Mouse (Mus musculus) spleen, adult 2 months (tissue): ENCODE measurements around the gene Ralbp1. TPM values are rescaled to one million over a fixed set of nuclear protein-coding genes. Genes with fewer than 3 reads are reported as not detected.
A peak's percentile ranks its signal among the peaks of the same experiment; 100 is the strongest.

Source experiments
- DNase-seq, 2 experiments: peaks; one replicate each; pipeline versions ENCODE4 v3.0.0 to v3.0.0-alpha.2; 2012 to 2021; ENCODE audit warnings: low spot score in 2 of 2, low read depth in 1 of 2
- H3K27ac ChIP-seq: fragments of 200-500 bp; 2 replicates; pipeline ENCODE4 v1.5.1; 2012; ENCODE audit warnings: low read length, inconsistent platforms; ENCODE audit not compliant: insufficient read depth
- H3K27me3 ChIP-seq: fragments of 200-500 bp; 2 replicates; pipeline ENCODE4 v1.6.1; 2012; ENCODE audit warnings: mild to moderate bottlenecking, moderate library complexity, low read length, inconsistent platforms; ENCODE audit not compliant: control insufficient read depth, insufficient read depth
- H3K36me3 ChIP-seq: fragments of 200-500 bp; 2 replicates; pipeline ENCODE4 v1.6.1; 2012; ENCODE audit warnings: mild to moderate bottlenecking, low read length, inconsistent platforms; ENCODE audit not compliant: control insufficient read depth, insufficient read depth
- H3K4me1 ChIP-seq: fragments of 200-500 bp; 2 replicates; pipeline ENCODE4 v1.6.1; 2011; ENCODE audit warnings: inconsistent platforms; ENCODE audit not compliant: control insufficient read depth, insufficient read depth, insufficient read length
- H3K4me3 ChIP-seq: fragments of 200-500 bp; 2 replicates; pipeline ENCODE4 v1.5.1; 2011; ENCODE audit warnings: mild to moderate bottlenecking, inconsistent platforms; ENCODE audit not compliant: insufficient read depth, insufficient read length; ENCODE audit errors: extremely low read depth
- CTCF ChIP-seq: fragments of 200-500 bp; IDR thresholded peaks from 2 replicates; pipeline ENCODE4 v1.5.1; 2011; ENCODE audit warnings: mild to moderate bottlenecking, inconsistent platforms; ENCODE audit not compliant: insufficient read depth, insufficient read length, insufficient replicate concordance; ENCODE audit errors: extremely low read depth
- POLR2A ChIP-seq: fragments of 200-500 bp; IDR thresholded peaks from 2 replicates; pipeline ENCODE4 v1.6.1; 2011; ENCODE audit warnings: low read depth, low read length, inconsistent platforms
- WGBS: fragments of 180-500 bp; shearing (Covaris S2); methylation state at CpG from one replicate; pipeline ENCODE4 v1.1.7; 2018; 5-methylcytosine and 5-hydroxymethylcytosine counted together
- polyA plus RNA-seq: library from polyadenylated mRNA; depleted of rRNA; stranded (reverse); fragments of >200 nt; gene quantifications from 2 replicates; pipeline ENCODE4 v1.2.3, GENCODE M21; 2012

Ralbp1 gene
- polyA plus RNA-seq, 1 experiment = 22.7 TPM

DNA sequence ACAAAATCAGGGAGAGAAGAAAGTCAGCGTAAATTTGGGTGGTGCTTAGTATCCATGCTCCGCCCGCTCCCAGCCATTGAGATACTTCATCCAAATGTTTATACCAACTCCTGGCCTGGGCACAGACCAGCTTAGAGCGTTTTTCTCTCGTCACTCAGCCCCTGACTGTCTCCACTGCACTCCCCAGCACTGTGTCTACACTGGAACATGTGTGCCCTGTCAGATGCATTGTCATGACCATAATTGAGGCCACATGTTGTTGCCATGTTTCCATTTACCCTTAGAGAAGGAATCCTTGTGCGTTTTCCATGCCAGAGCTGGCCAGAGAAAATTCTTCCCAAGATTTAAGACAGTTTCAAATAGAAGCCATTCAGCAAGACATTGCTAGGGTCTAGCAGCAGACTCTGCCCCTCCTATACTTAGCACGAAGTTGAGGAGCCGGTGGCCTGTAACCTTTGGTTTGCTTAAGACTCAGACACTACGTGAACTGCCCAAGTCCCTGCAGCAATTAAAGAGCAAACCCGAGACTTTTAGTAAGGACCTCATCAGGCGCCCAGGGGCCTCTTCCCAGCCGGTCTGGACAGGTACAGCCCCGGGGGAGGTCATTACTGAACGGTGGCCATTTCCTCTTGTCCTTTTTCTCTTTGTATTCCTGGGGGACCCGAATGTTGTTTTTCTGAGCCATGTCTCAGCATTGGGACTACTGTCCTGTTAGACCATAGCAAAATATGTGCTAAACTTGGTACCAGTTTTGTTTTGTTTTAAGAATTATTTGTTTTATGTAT is 25.9 kb upstream of the Ralbp1 start:
- WGBS = 89% methylated on average over 15 of the region's 15 CpGs
- Histone ChIP-seq H3K27me3 (no peaks in the 10 kb centered on the region), H3K4me3 (no peak overlapping the region), H3K4me1 (peaks cover 4% of the 10 kb centered on the region; the same call in 1 of the 2 replicates), H3K36me3 (no peaks in the 10 kb centered on the region), H3K27ac (no peak overlapping the region)
- TF ChIP-seq CTCF (no peak), POLR2A (no peak)
- DNase-seq = no peak

DNA sequence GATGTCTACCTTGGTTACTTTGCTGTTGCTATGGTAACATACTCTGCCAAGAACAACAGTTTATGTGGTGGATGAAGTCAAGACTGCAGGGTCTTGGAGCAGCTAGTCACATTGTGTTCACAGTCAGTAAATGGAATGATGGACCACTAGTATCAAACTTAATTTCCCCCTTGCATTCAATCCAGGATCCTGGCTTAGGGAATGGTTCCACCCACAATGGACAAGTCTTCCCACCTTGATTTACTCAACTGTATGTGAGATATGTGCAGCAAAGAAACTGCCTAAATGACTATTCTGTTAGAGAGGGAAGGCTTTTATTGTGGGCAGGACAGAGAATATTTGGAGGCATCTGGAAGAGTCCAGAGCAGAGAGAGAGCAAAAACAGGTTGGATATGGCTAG is 22.7 kb upstream of the Ralbp1 start:
- Histone ChIP-seq H3K36me3 (no peaks in the 10 kb centered on the region), H3K4me1 (peaks cover 4% of the 10 kb centered on the region; the same call in 1 of the 2 replicates), H3K27me3 (no peaks in the 10 kb centered on the region), H3K27ac (no peak overlapping the region), H3K4me3 (no peak overlapping the region)
- no peak for DNase-seq
- no peak for TF ChIP-seq POLR2A

- WGBS = 9% methylated on average over 11 of the region's 11 CpGs
- H3K4me3 ChIP-seq = peak overlapping the region; percentile 56
- H3K27me3 ChIP-seq = no peaks in the 10 kb centered on the region
- H3K36me3 ChIP-seq = no peaks in the 10 kb centered on the region
- H3K4me1 ChIP-seq = peaks cover 4% of the 10 kb centered on the region; the same call in 1 of the 2 replicates
- TF ChIP-seq POLR2A = no peak; the same call in 1 of the 2 replicates
- TF ChIP-seq CTCF = no peak
- DNase-seq = peak; percentile 26 to 53
- peak overlapping the region; percentile 48 for H3K27ac ChIP-seq
These were observed 21.4 kb upstream of the Ralbp1 start for GRCm38 (mm10) chr17:65906895-65907401.

GRCm38 (mm10) chr17:65906313-65906894 is 20.8 kb upstream of the Ralbp1 start:
- H3K27me3 ChIP-seq = no peaks in the 10 kb centered on the region
- WGBS = 16% methylated on average over 11 of the region's 12 CpGs
- H3K4me1 ChIP-seq = peaks cover 4% of the 10 kb centered on the region; the same call in 1 of the 2 replicates
- TF ChIP-seq CTCF (no peak), POLR2A (no peak)
- DNase-seq = peak in 1 of 2 experiments; percentile 10
- H3K27ac ChIP-seq = peak overlapping the region; percentile 48
- peak overlapping the region; percentile 48 for H3K4me3 ChIP-seq
- no peaks in the 10 kb centered on the region for H3K36me3 ChIP-seq

DNA sequence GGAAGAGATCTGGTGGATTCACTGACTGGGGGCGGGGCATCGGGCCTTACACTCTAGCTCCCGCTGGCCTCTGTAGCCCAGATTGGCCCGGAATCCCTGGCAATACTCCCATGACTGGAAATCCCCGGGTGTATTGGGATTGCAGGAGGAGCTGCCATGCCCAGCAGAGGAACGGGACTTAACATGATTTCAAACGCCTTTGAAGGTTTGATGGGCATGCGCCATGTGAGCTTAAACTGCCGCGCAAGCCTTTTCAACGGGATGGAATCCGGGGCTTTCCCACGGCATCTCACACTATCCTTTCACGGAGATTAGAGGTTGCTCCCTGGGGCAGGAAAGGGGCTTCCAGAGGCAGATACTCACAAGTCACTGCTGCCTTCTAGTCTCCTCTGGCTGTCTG is 19.6 kb upstream of the Ralbp1 start:
- Histone ChIP-seq H3K27ac (no peak overlapping the region), H3K27me3 (no peaks in the 10 kb centered on the region), H3K4me3 (no peak overlapping the region), H3K36me3 (no peaks in the 10 kb centered on the region), H3K4me1 (peaks cover 4% of the 10 kb centered on the region; the same call in 1 of the 2 replicates)
- DNase-seq = no peak
- TF ChIP-seq POLR2A (no peak), CTCF (no peak)
- 93% methylated on average over 14 of the region's 14 CpGs for WGBS

DNA sequence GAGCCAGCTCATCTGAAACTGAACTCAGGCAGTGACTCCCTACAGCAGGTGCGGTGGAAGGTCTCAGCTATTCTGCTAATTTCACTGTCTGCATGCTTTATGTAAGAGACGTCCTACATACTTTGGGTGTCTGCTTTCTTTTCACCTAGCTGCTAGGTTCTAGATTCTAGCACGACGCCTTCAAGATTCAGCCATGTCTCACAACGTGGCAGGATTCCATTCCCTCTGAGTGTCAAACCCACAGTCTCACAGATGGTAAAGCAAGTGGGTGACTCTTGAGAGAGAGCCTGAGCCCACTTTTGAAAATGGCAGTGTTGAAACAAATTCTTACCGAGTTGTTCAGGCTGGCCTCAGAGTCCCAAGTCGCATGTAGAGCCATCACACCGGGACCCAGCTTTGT is 18.2 kb upstream of the Ralbp1 start:
- no peak for DNase-seq
- no peaks in the 10 kb centered on the region for H3K36me3 ChIP-seq
- no peak overlapping the region for H3K27ac ChIP-seq
- WGBS = 95% methylated on average over 8 of the region's 8 CpGs
- H3K4me3 ChIP-seq = no peak overlapping the region
- TF ChIP-seq CTCF (no peak), POLR2A (no peak)
- peaks cover 4% of the 10 kb centered on the region; the same call in 1 of the 2 replicates for H3K4me1 ChIP-seq
- H3K27me3 ChIP-seq = no peaks in the 10 kb centered on the region
